Mouse (Mus musculus) CH12.LX (cell line): Measurements from ENCODE around the gene Rpl26. TPM values are rescaled to one million over a fixed set of nuclear protein-coding genes. Genes with fewer than 3 reads are reported as not detected.
A peak's percentile ranks its signal among the peaks of the same experiment; 100 is the strongest.

Experiments
- DNase-seq: peaks from one replicate; pipeline ENCODE4 v3.0.0-alpha.2; 2013; ENCODE audit errors: extremely low read depth
- H3K27ac ChIP-seq: 2 replicates; pipeline ENCODE4 v1.5.1; 2012; ENCODE audit warnings: low read depth, mild to moderate bottlenecking, control low read depth, moderate library complexity; ENCODE audit not compliant: insufficient read depth
- H3K27me3 ChIP-seq: replicated peaks from 2 replicates; pipeline ENCODE3; 2012; ENCODE audit warnings: inconsistent platforms
- H3K36me3 ChIP-seq, 2 experiments: replicated peaks in 1 of 2; 2 replicates each; pipeline versions ENCODE3 to v1.6.1; 2012; ENCODE audit warnings: inconsistent platforms in 1 of 2, low read length in 1 of 2, mild to moderate bottlenecking in 1 of 2, mixed read lengths in 1 of 2, moderate library complexity in 1 of 2; ENCODE audit not compliant: control insufficient read depth in 1 of 2, insufficient read depth in 1 of 2
- H3K4me1 ChIP-seq, 2 experiments: 2 replicates each; pipeline ENCODE4 v1.6.1; 2012; ENCODE audit warnings: inconsistent platforms in 1 of 2, moderate library complexity in 1 of 2; ENCODE audit not compliant: insufficient read depth in 2 of 2, control insufficient read depth in 1 of 2
- H3K4me2 ChIP-seq: 2 replicates; pipeline ENCODE4 v1.6.1; 2012; ENCODE audit warnings: low read depth, mild to moderate bottlenecking, control low read depth; ENCODE audit not compliant: poor library complexity, insufficient read depth, severe bottlenecking
- H3K4me3 ChIP-seq, 3 experiments: fragments of 150-350 bp in 1 of 3; sonication (generic) in 1 of 3; replicated peaks in 1 of 3; 2 replicates each; pipeline versions ENCODE3 to v1.5.1; 2011 to 2012; ENCODE audit warnings: low read depth in 2 of 3, low read length in 2 of 3, mild to moderate bottlenecking in 2 of 3, moderate library complexity in 2 of 3, control low read depth in 1 of 3, improper control_type of control experiment in 1 of 3, inconsistent platforms in 1 of 3, mixed read lengths in 1 of 3; ENCODE audit not compliant: poor library complexity in 1 of 3
- H3K79me2 ChIP-seq: replicated peaks from 2 replicates; pipeline ENCODE4 v1.6.1; 2012; ENCODE audit warnings: mild to moderate bottlenecking, moderate library complexity; ENCODE audit not compliant: control insufficient read depth, poor library complexity, insufficient read depth, severe bottlenecking; ENCODE audit errors: extremely low read depth
- H3K9ac ChIP-seq: 2 replicates; pipeline ENCODE4 v1.6.1; 2012; ENCODE audit warnings: low read depth, mild to moderate bottlenecking, control low read depth, moderate library complexity; ENCODE audit not compliant: insufficient read depth
- H3K9me3 ChIP-seq: replicated peaks from 2 replicates; pipeline ENCODE3; 2012; ENCODE audit warnings: low read length, inconsistent platforms, mixed read lengths
- CHD1 ChIP-seq: IDR thresholded peaks from 2 replicates; pipeline ENCODE4 v1.6.1; 2012; ENCODE audit warnings: low read depth, low read length, improper control_type of control experiment, inconsistent platforms
- EP300 ChIP-seq: IDR thresholded peaks from 2 replicates; pipeline ENCODE4 v1.6.1; 2011; ENCODE audit warnings: low read length, improper control_type of control experiment
- IRF4 ChIP-seq: IDR thresholded peaks from 2 replicates; pipeline ENCODE4 v1.6.1; 2014; ENCODE audit warnings: low read depth, mild to moderate bottlenecking, inconsistent platforms, low read length, improper control_type of control experiment
- MAFK ChIP-seq: IDR thresholded peaks from 2 replicates; pipeline ENCODE4 v1.6.1; 2011; ENCODE audit warnings: low read length, improper control_type of control experiment; ENCODE audit not compliant: insufficient replicate concordance
- MAX ChIP-seq: IDR thresholded peaks from 2 replicates; pipeline ENCODE4 v1.6.1; 2011; ENCODE audit warnings: low read length, improper control_type of control experiment
- MAZ ChIP-seq: IDR thresholded peaks from 2 replicates; pipeline ENCODE4 v1.6.1; 2012; ENCODE audit warnings: low read depth, mild to moderate bottlenecking, inconsistent platforms, low read length, improper control_type of control experiment, moderate library complexity
- NRF1 ChIP-seq: IDR thresholded peaks from 2 replicates; pipeline ENCODE4 v1.6.1; 2014; ENCODE audit warnings: low read depth, mild to moderate bottlenecking, inconsistent platforms, low read length, improper control_type of control experiment, moderate library complexity
- SIN3A ChIP-seq: IDR thresholded peaks from 2 replicates; pipeline ENCODE4 v1.6.1; 2012; ENCODE audit warnings: low read length, improper control_type of control experiment, inconsistent platforms
- TCF12 ChIP-seq: IDR thresholded peaks from 2 replicates; pipeline ENCODE4 v1.6.1; 2014; ENCODE audit warnings: low read depth, mild to moderate bottlenecking, inconsistent platforms, low read length, improper control_type of control experiment
- UBTF ChIP-seq: IDR thresholded peaks from 2 replicates; pipeline ENCODE4 v1.6.1; 2012; ENCODE audit warnings: low read depth, mild to moderate bottlenecking, inconsistent platforms, low read length, improper control_type of control experiment, moderate library complexity
- USF1 ChIP-seq: IDR thresholded peaks from 2 replicates; pipeline ENCODE4 v1.6.1; 2014; ENCODE audit warnings: low read depth, mild to moderate bottlenecking, inconsistent platforms, low read length, improper control_type of control experiment
- ZC3H11A ChIP-seq: IDR thresholded peaks from 2 replicates; pipeline ENCODE4 v1.6.1; 2012; ENCODE audit warnings: low read depth, mild to moderate bottlenecking, inconsistent platforms, low read length, improper control_type of control experiment
- dilution Hi-C: fragments of 300-500 bp; cut with MboI; formaldehyde crosslinking; loops from 2 replicates; pipeline ENCODE4 v1.14.3; 2020; ENCODE audit warnings: low sequenced_read_pairs; ENCODE audit not compliant: extremely low pct_unique_long_range_greater_than_20kb, extremely low pct_ligation_motif_present
- in situ Hi-C: fragments of 300-500 bp; cut with MboI; formaldehyde crosslinking; loops from 3 replicates; pipeline ENCODE4 v1.14.3; 2019; ENCODE audit warnings: low sequenced_read_pairs, low pct_ligation_motif_present, low pct_unique_long_range_greater_than_20kb, mixed read lengths
- polyA plus RNA-seq: library from polyadenylated mRNA; unstranded; fragments of >175 nt; gene quantifications from 2 replicates; pipeline ENCODE4 v1.2.1, GENCODE M21; 2012; ENCODE audit warnings: low read depth; ENCODE audit not compliant: insufficient read length
- total RNA-seq, 2 experiments: library from RNA; depleted of rRNA; stranded (reverse); fragments of 300-350 nt in 1 of 2; fragments of >200 nt in 1 of 2; gene quantifications; 2 replicates each; pipeline ENCODE4 v1.2.3; 2012 to 2014

Rpl26 gene
- total and polyA plus RNA-seq, 3 experiments = 3,408 to 6,551 (median 6,508) TPM

DNA sequence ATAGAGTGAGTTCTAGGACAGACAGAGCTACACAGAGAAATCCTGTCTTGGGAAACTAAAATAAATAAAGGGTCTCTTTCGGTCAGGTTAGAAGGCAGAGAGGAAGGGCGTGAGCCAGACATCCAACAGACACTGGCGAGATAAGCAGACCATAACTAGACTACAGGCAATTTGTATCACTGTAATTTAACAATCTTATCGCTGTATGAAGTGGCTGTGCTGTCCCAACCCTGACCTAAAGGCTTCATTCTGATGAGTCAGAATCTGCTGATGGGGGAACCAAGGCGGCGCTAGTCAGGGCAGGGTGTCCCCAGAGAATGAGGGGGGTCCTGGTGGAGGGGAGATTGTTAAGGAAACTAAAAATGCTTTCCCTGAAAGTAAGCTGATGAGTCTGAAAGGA, 2.6 kb upstream of the Rpl26 start:
- Histone ChIP-seq H3K4me2 (no peak overlapping the region), H3K4me1 (peaks cover 5 to 16% of the 10 kb centered on the region in 2 experiments; a peak in 3 of 4 replicates)
- in situ Hi-C loops = no loop called here

GRCm38 (mm10) chr11:68899815-68900214, 1.6 kb upstream of the Rpl26 start:
- DNase-seq = no peak
- Histone ChIP-seq H3K4me2 (no peak overlapping the region), H3K79me2 (peaks cover 19% of the 10 kb centered on the region), H3K9me3 (peaks cover 5% of the 10 kb centered on the region), H3K27me3 (peaks cover 18% of the 10 kb centered on the region), H3K36me3 (peaks cover 21 to 26% of the 10 kb centered on the region in 2 experiments), H3K4me3 (no peak overlapping the region), H3K9ac (no peak overlapping the region), H3K4me1 (peaks cover 5 to 24% of the 10 kb centered on the region in 2 experiments; a peak in 3 of 4 replicates)
- dilution Hi-C loops = no loop called here
- in situ Hi-C loops = loop anchor here (5.0 kb wide), 1 partner anchor 72 kb away; no protein-coding TSS in a partner anchor
- TF ChIP-seq MAZ = no peak
- TF ChIP-seq SIN3A = no peak
- no peak for TF ChIP-seq EP300
- TF ChIP-seq MAFK = no peak
- TF ChIP-seq, all 38 proteins: peak for 0
- no peak overlapping the region for H3K27ac ChIP-seq

More for the DNA sequence above, 2.6 kb upstream of the Rpl26 start:
- Histone ChIP-seq H3K27ac (no peak overlapping the region), H3K79me2 (peaks cover 19% of the 10 kb centered on the region), H3K9ac (no peak overlapping the region), H3K4me3 (no peak overlapping the region), H3K36me3 (peaks cover 11 to 16% of the 10 kb centered on the region in 2 experiments), H3K27me3 (peaks cover 20% of the 10 kb centered on the region), H3K9me3 (peaks cover 5% of the 10 kb centered on the region)
- TF ChIP-seq ZC3H11A (no peak), USF1 (no peak), IRF4 (no peak), CHD1 (no peak), TCF12 (no peak), NRF1 (no peak)
- dilution Hi-C loops = no loop called here
- DNase-seq = no peak

- H3K27me3 ChIP-seq = peaks cover 18% of the 10 kb centered on the region
- peaks cover 19% of the 10 kb centered on the region for H3K79me2 ChIP-seq
- peak overlapping the region; percentile 19; the same call in 1 of the 2 replicates for H3K4me2 ChIP-seq
- in situ Hi-C loops = loop anchor here (5.0 kb wide), 1 partner anchor 72 kb away; no protein-coding TSS in a partner anchor
- TF ChIP-seq EP300 (no peak), UBTF (0 out of 2 replicates have a peak, but pooled peaks have one; percentile 8), MAX (0 out of 2 replicates have a peak, but pooled peaks have one; percentile 13)
- peaks cover 5% of the 10 kb centered on the region for H3K9me3 ChIP-seq
- no peak for DNase-seq
- H3K4me1 ChIP-seq = peaks cover 5 to 28% of the 10 kb centered on the region in 2 experiments; a peak in 3 of 4 replicates
- no peak overlapping the region for H3K27ac ChIP-seq
- peaks cover 28 to 34% of the 10 kb centered on the region in 2 experiments for H3K36me3 ChIP-seq
- peak overlapping the region; percentile 4; the same call in 1 of the 2 replicates for H3K9ac ChIP-seq
- dilution Hi-C loops = no loop called here
- peak overlapping the region; percentile 12 to 92 (median 40) for H3K4me3 ChIP-seq
Observed at GRCm38 (mm10) chr11:68900519-68901350, 648 bp upstream of the Rpl26 start.
